Mouse (Mus musculus) midbrain, embryonic 15.5 days (tissue): Measurements from ENCODE around the gene Tjp1. TPM values are rescaled to one million over a fixed set of nuclear protein-coding genes. Genes with fewer than 3 reads are reported as not detected.

Experiments used
- ATAC-seq: fragments of 200-750 bp; cut with Nextera tagmentation; replicated peaks from 2 replicates; pipeline ENCODE4 v1.8.0; 2017; ENCODE audit warnings: moderate TSS enrichment
- H3K27ac ChIP-seq: fragments of 300-500 bp; sonication (generic); 2 replicates; pipeline ENCODE4 v1.5.1; 2015; ENCODE audit warnings: mild to moderate bottlenecking, inconsistent platforms
- H3K27me3 ChIP-seq: fragments of 300-500 bp; sonication (generic); replicated peaks from 2 replicates; pipeline ENCODE4 v1.6.1; 2015; ENCODE audit warnings: inconsistent platforms
- H3K36me3 ChIP-seq: fragments of 300-500 bp; sonication (generic); replicated peaks from 2 replicates; pipeline ENCODE4 v1.6.1; 2015; ENCODE audit warnings: inconsistent platforms
- H3K4me1 ChIP-seq: fragments of 300-500 bp; sonication (generic); 2 replicates; pipeline ENCODE4 v1.6.1; 2015; ENCODE audit warnings: inconsistent platforms
- H3K4me2 ChIP-seq: fragments of 300-500 bp; sonication (generic); 2 replicates; pipeline ENCODE4 v1.6.1; 2015; ENCODE audit warnings: inconsistent platforms, mild to moderate bottlenecking, moderate library complexity
- H3K4me3 ChIP-seq: fragments of 300-500 bp; sonication (generic); 2 replicates; pipeline ENCODE4 v1.5.1; 2015; ENCODE audit warnings: mild to moderate bottlenecking, inconsistent platforms
- H3K9ac ChIP-seq: fragments of 300-500 bp; sonication (generic); 2 replicates; pipeline ENCODE4 v1.6.1; 2015; ENCODE audit warnings: mild to moderate bottlenecking, inconsistent platforms
- H3K9me3 ChIP-seq: fragments of 300-500 bp; sonication (generic); 2 replicates; pipeline ENCODE4 v1.6.1; 2016; ENCODE audit warnings: inconsistent platforms
- WGBS: fragments of 180-500 bp; shearing (Covaris S2); methylation state at CpG from one replicate; pipeline ENCODE4 v1.1.7; 2015; ENCODE audit warnings: mixed read lengths; 5-methylcytosine and 5-hydroxymethylcytosine counted together
- polyA plus RNA-seq: library from polyadenylated mRNA; unstranded; fragments of >200 nt; fragmentation: Nextera tagmentation; extraction: Ambion mirVana; gene quantifications from 2 replicates; pipeline ENCODE4 v1.2.1, GENCODE M21; 2015

Tjp1 gene
- polyA plus RNA-seq, 1 experiment from 2014 or later, result 33.9 TPM

- peaks cover 10% of the 10 kb centered on the region for H3K4me1 ChIP-seq
- H3K4me3 ChIP-seq, result no peak overlapping the region
- no peak overlapping the region for H3K9ac ChIP-seq
- H3K27me3 ChIP-seq, result no peaks in the 10 kb centered on the region
- no peak overlapping the region for H3K4me2 ChIP-seq
- no peaks in the 10 kb centered on the region for H3K9me3 ChIP-seq
- H3K36me3 ChIP-seq, result no peaks in the 10 kb centered on the region
- no peak for ATAC-seq
- H3K27ac ChIP-seq, result no peak overlapping the region
- WGBS, result 74% methylated on average over 8 of the region's 8 CpGs
Observed at GRCm38 (mm10) chr7:65359774-65360173, 167.8 kb downstream of the Tjp1 start.

GRCm38 (mm10) chr7:65357538-65357937 is 170.0 kb downstream of the Tjp1 start:
- Histone ChIP-seq H3K27me3 (no peaks in the 10 kb centered on the region), H3K9ac (no peak overlapping the region), H3K4me1 (peaks cover 10% of the 10 kb centered on the region), H3K27ac (0 out of 2 replicates have a peak overlapping the region, but pooled peaks have one; percentile 34), H3K9me3 (no peaks in the 10 kb centered on the region), H3K36me3 (no peaks in the 10 kb centered on the region), H3K4me2 (no peak overlapping the region), H3K4me3 (no peak overlapping the region)
- no peak for ATAC-seq
- 34% methylated on average over 1 of the region's 1 CpGs for WGBS

GRCm38 (mm10) chr7:65356204-65356603 is 171.4 kb downstream of the Tjp1 start:
- ATAC-seq, result no peak
- no peak overlapping the region for H3K4me3 ChIP-seq
- peaks cover 10% of the 10 kb centered on the region for H3K4me1 ChIP-seq
- no peaks in the 10 kb centered on the region for H3K36me3 ChIP-seq
- H3K4me2 ChIP-seq, result no peak overlapping the region
- H3K9ac ChIP-seq, result no peak overlapping the region
- no peak overlapping the region for H3K27ac ChIP-seq
- H3K9me3 ChIP-seq, result no peaks in the 10 kb centered on the region
- WGBS, result 79% methylated on average over 1 of the region's 1 CpGs
- H3K27me3 ChIP-seq, result no peaks in the 10 kb centered on the region

- Histone ChIP-seq H3K27me3 (no peaks in the 10 kb centered on the region), H3K4me2 (no peak overlapping the region), H3K27ac (no peak overlapping the region), H3K4me1 (peaks cover 7% of the 10 kb centered on the region; the same call in 1 of the 2 replicates), H3K4me3 (no peak overlapping the region), H3K9me3 (no peaks in the 10 kb centered on the region), H3K9ac (no peak overlapping the region), H3K36me3 (no peaks in the 10 kb centered on the region)
- WGBS, result 80% methylated on average over 2 of the region's 2 CpGs
- no peak for ATAC-seq
Observed at GRCm38 (mm10) chr7:65354908-65355307, 172.7 kb downstream of the Tjp1 start.

GRCm38 (mm10) chr7:65350348-65351079 is 177.1 kb downstream of the Tjp1 start:
- no peaks in the 10 kb centered on the region for H3K4me1 ChIP-seq
- no peak for ATAC-seq
- H3K4me2 ChIP-seq, result no peak overlapping the region
- no peaks in the 10 kb centered on the region for H3K9me3 ChIP-seq
- H3K27ac ChIP-seq, result no peak overlapping the region
- 85% methylated on average over 4 of the region's 4 CpGs for WGBS
- H3K9ac ChIP-seq, result no peak overlapping the region
- H3K36me3 ChIP-seq, result no peaks in the 10 kb centered on the region
- no peaks in the 10 kb centered on the region for H3K27me3 ChIP-seq
- H3K4me3 ChIP-seq, result no peak overlapping the region

GRCm38 (mm10) chr7:65348540-65348939 is 179.0 kb downstream of the Tjp1 start:
- no peak for ATAC-seq
- Histone ChIP-seq H3K4me3 (no peak overlapping the region), H3K36me3 (no peaks in the 10 kb centered on the region), H3K4me2 (no peak overlapping the region), H3K27me3 (no peaks in the 10 kb centered on the region), H3K4me1 (no peaks in the 10 kb centered on the region), H3K27ac (no peak overlapping the region), H3K9me3 (no peaks in the 10 kb centered on the region), H3K9ac (no peak overlapping the region)

GRCm38 (mm10) chr7:65345314-65345713 is 182.3 kb downstream of the Tjp1 start:
- no peaks in the 10 kb centered on the region for H3K4me1 ChIP-seq
- WGBS, result 78% methylated on average over 3 of the region's 3 CpGs
- H3K27me3 ChIP-seq, result no peaks in the 10 kb centered on the region
- no peaks in the 10 kb centered on the region for H3K36me3 ChIP-seq
- H3K9me3 ChIP-seq, result no peaks in the 10 kb centered on the region
- no peak overlapping the region for H3K27ac ChIP-seq
- ATAC-seq, result no peak
- no peak overlapping the region for H3K4me2 ChIP-seq
- H3K4me3 ChIP-seq, result no peak overlapping the region
- H3K9ac ChIP-seq, result no peak overlapping the region

- ATAC-seq, result no peak
- Histone ChIP-seq H3K9me3 (no peaks in the 10 kb centered on the region), H3K36me3 (peaks cover 3% of the 10 kb centered on the region; the same call in 1 of the 2 replicates), H3K4me2 (no peak overlapping the region), H3K9ac (no peak overlapping the region), H3K4me3 (no peak overlapping the region), H3K27ac (no peak overlapping the region), H3K4me1 (no peaks in the 10 kb centered on the region), H3K27me3 (no peaks in the 10 kb centered on the region)
- WGBS, result 94% methylated on average over 7 of the region's 7 CpGs
Observed at GRCm38 (mm10) chr7:65337581-65338270, 189.9 kb downstream of the Tjp1 start.

- H3K36me3 ChIP-seq, result peaks cover 15% of the 10 kb centered on the region; the same call in 1 of the 2 replicates
- no peak overlapping the region for H3K4me3 ChIP-seq
- no peaks in the 10 kb centered on the region for H3K9me3 ChIP-seq
- H3K27me3 ChIP-seq, result no peaks in the 10 kb centered on the region
- no peak overlapping the region for H3K27ac ChIP-seq
- H3K4me1 ChIP-seq, result no peaks in the 10 kb centered on the region
- H3K9ac ChIP-seq, result no peak overlapping the region
- no peak overlapping the region for H3K4me2 ChIP-seq
- WGBS, result 89% methylated on average over 2 of the region's 2 CpGs
- ATAC-seq, result no peak
Observed at GRCm38 (mm10) chr7:65333081-65333760, 194.4 kb downstream of the Tjp1 start.

- WGBS, result 74% methylated on average over 5 of the region's 5 CpGs
- no peak overlapping the region for H3K4me3 ChIP-seq
- H3K27ac ChIP-seq, result no peak overlapping the region
- no peak overlapping the region for H3K9ac ChIP-seq
- no peak overlapping the region for H3K4me2 ChIP-seq
- no peaks in the 10 kb centered on the region for H3K4me1 ChIP-seq
- H3K9me3 ChIP-seq, result no peaks in the 10 kb centered on the region
- H3K27me3 ChIP-seq, result no peaks in the 10 kb centered on the region
- peaks cover 9% of the 10 kb centered on the region; the same call in 1 of the 2 replicates for H3K36me3 ChIP-seq
- ATAC-seq, result peak; percentile 85
Observed at GRCm38 (mm10) chr7:65319047-65319725, 208.4 kb downstream of the Tjp1 start.

- no peak overlapping the region for H3K4me2 ChIP-seq
- 0 out of 2 replicates have a peak, but pooled peaks have one; percentile 26 for ATAC-seq
Observed at GRCm38 (mm10) chr7:65317418-65317817, 210.2 kb downstream of the Tjp1 start.

GRCm38 (mm10) chr7:65315182-65315581 is 212.4 kb downstream of the Tjp1 start:
- Histone ChIP-seq H3K4me2 (no peak overlapping the region), H3K4me1 (no peaks in the 10 kb centered on the region), H3K4me3 (no peak overlapping the region), H3K9me3 (no peaks in the 10 kb centered on the region), H3K27ac (no peak overlapping the region), H3K9ac (no peak overlapping the region), H3K36me3 (peaks cover 24% of the 10 kb centered on the region), H3K27me3 (no peaks in the 10 kb centered on the region)
- no peak for ATAC-seq
- 93% methylated on average over 2 of the region's 2 CpGs for WGBS

More at GRCm38 (mm10) chr7:65317418-65317817, 210.2 kb downstream of the Tjp1 start:
- Histone ChIP-seq H3K4me1 (no peaks in the 10 kb centered on the region), H3K27me3 (no peaks in the 10 kb centered on the region), H3K27ac (no peak overlapping the region), H3K9me3 (no peaks in the 10 kb centered on the region), H3K9ac (no peak overlapping the region), H3K36me3 (peaks cover 14% of the 10 kb centered on the region), H3K4me3 (no peak overlapping the region)
- WGBS, result 36% methylated on average over 5 of the region's 5 CpGs
